Mouse (Mus musculus) thymus, postnatal 10 days (tissue): ENCODE data around the gene Pdzd4.

Experiments used
- DNase-seq, 2 experiments: peaks; one replicate each; pipeline ENCODE4 v3.0.0; 2021; ENCODE audit warnings: low spot score in 2 of 2

Pdzd4 gene

DNA sequence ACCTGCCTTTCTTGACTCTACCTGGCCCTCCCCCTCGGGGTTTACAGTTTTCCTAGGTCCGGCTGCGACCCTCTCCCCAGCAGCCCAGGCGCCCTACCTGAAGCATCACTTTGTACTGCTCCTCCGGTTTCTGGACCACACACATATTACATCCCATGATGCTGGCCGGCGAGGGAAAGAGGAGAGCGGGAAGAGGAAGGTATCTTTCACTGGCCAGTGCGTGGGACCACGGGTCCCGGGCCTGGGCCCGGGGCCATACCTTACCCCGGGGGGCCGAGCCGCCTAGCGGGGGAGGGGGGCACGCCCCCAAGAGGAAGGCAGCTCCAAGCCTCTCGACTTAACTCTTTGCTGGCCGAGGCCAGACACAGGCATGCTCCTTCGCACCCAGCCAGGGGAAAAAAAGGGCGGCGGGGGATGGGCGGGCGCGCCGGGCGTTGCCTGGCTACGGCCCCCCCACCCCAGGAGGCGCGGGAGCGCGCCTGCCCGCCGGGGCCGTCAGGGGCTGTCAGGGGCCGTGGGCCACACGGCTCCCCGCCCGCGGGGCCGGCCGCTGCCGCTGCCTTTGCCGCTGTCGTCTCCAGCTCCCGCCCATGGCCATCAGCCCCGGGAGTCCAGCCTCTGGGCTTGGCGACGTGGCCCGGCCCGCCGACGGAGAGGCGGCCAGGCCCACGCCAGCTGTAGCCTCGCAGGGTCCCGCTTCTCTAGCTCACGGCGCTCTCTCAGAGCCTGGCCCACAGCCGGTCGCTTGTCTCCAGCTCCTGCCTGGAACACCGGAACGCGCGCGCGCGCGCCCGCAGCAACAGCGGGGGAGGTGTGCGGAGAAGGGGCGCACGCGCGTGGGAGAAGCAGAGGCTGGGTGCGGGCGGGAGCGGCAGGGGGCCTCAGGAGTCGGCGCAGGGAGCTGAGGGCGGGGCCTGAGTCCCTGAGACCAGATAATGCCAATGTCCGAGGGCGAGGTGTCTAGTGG is at the start of gene Pdzd4:
Gene Pdzd4, minus strand, starts transcription at position 785 of the 967 bp plus-strand sequence.
- DNase-seq: peak; percentile 43 to 58

DNA sequence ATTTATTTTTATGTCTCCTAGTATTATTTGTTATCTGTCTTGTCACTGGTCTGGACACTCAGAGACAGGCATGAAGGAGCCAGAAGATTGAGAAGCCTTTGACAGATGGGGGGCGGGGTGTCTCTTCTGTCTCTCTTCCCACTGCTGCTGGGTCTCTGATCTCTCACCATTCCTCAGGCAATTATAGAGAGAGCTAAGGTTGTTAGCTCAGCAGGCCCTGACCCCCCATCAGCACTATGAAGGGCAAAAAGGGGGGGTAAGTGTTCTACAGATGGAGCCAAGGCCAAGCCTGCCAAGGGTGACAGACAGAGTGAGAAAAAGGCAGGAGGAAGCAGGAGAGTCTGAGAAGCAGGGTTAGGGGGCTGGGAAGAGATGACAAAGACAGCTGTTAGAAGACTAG is 47.2 kb upstream of the Pdzd4 start:
- no peak for DNase-seq

DNA sequence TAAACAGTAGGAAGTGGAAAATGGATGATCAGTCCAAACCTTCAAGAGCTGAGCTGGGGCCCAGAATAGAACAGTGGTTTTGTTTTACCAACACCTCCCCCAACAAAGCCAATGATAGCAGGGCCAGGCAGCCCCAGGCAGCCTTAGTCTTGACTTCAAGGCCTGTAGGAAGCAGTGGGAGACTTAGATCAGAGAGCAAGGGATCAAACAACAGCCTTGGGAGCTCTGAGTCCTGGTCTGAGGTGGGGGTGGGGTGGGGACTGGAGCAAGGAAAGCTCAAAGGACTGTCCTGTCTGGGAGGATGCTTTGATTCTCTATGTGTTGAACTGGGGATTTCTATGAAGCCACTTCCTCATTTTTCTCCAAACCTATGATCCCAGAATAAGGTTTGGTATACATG is 46.7 kb upstream of the Pdzd4 start:
- no peak for DNase-seq

DNA sequence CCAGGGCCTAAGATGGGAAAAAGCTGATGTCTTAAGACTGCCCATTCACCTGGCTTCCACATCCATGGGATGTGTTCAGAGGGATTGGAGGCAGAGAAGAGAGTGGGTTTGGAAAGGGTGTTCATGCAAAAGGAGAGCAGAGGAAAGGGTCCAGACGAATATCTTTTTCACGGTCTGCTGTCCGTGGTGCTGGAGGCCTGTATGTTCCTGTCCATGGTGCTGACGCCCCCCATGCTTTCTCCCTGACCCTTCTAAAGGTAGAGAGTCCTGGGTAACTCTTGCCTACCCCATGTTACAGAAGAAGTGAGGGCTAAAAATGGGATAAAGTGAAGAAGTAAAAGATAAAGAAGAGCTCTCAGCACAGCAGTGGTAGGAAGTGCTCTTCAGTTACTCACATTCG is 44.6 kb upstream of the Pdzd4 start:
- peak in 1 of 2 experiments; percentile 33 for DNase-seq

DNA sequence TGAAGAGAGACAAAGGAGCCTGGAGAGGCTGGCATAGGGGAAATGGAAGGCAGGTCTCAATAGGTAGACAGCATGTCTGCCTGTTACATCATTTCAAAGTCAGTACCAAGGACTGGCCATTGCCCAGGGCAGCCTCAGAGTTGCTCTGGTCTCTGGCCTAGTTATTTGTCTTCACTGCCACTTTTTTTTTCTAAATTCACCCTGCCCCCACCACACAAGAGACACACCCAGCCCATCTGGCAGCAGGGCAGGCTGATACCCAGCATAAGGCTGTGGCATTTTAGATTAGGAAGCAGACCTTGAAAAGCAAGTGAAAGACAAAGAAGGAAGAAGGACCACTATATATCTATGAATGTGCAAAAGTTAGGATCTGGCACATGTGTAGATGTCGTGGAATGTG is 43.1 kb upstream of the Pdzd4 start:
- no peak for DNase-seq

DNA sequence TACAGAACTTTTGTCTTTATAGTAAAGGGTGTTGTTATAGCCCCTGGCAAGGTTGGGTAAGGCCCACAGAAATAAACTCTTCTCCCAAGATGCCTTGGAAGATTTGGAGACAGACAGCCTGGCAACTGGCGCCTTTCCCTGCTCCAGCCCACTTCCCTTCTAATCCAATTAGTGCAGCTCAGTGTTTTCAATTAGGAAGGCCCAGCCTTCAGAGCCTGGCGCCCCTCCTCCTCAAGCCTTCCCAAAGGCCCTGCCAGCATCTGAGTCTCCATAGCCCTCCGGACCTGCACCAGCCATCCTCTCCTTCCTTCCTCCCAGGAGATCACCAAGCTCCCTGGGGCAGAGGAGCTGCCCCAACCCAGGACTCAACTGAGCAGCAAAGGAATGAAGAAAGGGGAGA is 42.5 kb upstream of the Pdzd4 start:
- DNase-seq: no peak

DNA sequence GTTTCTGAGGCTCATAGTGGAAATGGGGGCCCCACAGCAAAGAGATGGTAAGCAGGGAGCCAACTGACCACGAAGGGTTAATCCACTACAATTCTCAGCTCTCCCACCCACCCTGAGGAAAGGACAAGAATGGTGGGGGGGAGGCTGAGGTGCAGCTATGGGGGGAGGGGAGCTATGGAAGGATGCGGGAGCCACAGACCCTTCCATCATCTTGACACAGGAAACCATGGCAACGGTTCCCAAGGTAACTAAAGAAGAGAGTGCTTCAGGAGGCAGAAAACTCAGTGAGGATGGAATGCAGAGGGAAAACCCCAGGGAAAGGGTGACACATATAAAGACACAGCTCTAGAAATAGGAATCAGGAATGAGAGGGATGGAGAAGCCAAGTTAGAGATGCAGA is 39.9 kb upstream of the Pdzd4 start:
- DNase-seq: no peak

DNA sequence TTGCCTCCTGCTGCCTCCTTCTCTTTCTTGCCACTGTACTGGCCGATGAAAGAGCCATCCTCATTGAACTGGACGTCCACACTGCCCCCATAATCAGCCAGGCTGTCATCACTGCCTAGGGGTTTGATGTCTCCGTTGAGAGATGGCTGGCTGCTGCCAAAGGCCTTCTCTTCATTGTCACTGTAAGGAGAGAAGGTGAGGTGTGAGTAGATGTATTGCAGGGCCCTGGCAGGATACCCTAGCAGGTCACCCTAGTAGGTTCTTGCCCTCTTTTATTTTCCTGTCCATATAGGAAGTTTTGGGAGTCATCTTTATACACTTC is 30.3 kb upstream of the Pdzd4 start:
- DNase-seq: no peak

DNA sequence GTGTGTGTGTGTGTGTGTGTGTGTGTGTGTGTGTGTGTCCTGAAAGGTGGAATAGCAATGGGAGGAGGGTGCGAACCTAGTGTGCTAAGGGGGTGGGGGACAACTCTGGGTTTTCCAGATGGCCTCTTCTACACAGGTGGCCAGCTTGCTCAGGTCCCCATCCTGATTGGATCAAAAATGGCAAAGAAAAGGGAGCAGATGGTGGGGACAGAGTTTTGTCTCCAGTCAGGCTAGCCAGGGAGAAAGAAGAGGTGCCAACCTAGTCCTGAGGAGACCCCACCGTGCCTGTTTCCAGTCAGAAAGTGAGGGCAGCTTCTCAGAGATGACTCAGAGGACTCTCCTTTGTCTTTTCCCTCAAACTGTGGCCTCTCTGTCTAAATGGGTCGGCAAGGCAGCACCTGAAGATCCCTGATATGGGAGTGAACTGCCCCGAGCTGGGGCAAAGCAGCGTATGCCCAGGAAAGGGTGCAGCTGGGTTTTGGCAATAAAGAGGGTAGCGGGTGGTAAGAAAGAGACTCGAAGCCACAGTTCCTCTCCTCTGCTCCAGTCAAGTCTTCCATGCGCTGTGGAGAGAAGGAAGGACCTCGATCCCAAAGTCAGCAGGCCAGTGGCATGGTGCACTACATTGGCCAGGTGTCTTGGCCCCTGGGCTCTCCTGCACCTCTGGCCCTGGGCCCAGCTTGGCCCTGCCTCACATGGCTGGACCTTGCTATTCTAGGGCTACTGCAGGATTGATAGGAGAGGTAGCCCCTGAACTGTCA is 29.7 kb upstream of the Pdzd4 start:
- no peak for DNase-seq

DNA sequence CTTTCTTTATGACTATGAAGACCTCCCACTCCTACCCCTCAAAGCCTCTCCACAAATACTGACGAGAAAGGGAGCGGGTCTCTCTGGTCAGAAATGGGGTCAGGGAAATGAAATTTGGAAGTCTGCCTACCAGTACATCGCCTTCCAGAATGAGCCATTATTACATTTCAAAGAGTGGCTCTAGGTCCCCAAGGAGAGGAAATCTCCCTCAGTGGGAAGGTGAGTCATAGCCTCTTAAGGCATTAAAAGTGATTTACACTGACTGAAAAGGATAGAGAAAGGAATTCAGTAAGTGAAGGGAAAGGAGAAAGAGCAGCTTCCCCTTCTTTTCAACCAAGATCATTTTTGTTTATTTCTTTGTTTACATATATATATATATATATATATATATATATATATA is 11.9 kb upstream of the Pdzd4 start:
- DNase-seq: no peak

DNA sequence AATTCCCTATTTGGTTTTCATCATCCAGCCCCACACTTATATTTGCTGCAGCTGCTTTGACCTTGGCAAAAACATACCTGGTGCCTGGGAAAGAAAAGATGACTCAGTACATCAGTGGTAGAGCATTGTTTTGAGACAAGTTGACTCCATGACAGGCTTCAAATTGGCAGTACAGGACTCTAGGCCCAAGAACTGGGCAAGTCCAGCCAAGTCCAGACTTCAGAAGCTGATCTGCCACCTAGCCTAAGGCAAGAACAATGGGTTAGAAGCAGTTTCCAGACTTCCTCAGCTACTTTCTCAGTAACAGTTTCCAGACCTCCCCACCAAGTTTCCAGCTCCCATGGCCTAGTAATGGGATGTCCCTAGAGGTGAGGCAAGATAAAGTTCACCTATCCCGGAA is 11.0 kb upstream of the Pdzd4 start:
- DNase-seq: no peak

DNA sequence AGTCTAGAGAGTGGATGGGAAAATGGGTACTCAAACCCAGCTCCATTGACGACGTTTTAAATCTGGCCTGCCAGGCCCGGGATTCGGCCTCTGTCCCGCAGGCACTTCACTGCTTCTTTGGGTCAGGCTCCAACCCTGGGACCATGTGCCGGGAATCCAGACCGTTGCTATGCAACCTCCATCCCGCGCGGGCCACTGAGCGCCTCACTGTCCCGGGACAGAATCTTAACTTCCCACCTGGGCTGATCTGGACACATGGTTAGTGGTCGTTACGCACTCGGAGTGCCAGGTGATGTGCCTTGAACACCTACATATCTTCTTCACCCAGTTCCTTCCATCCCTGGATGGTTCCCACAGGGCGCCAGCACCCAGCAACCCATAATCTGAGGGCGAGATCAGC is 1.0 kb downstream of the Pdzd4 start:
- DNase-seq: no peak

DNA sequence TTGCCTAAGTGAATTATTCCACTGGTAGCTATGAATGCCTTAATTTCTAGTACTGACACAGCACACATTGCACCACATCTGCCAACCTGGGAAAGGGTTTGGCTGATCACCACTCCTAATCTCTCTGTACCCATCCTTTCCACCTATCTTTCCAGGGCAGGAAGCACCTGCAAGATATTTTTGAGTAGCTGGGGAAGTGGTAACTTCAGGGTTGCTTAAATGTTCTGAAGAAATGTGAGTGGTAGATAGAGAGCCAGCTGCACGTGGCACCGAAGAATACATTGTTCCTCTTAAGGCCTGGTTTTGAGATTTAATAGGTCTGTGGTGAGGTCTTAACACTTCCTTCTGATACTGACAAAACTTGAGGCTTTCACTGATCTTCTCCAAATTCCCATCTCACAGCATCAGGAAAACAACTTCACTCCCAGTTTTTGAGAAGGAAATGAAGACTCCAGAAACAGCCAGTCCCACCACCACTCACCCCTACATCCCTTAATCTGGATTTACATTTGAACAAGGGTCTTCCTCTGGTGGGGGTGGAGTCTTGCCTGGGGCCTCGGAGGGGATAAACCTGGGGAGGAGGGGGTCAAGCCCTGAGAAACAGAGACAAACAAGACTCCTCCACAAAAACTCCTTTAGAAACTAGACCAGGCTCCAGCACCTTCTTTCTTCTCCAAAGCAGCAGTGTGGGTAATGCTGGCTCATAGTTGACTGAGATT is 8.0 kb downstream of the Pdzd4 start:
- DNase-seq: no peak

DNA sequence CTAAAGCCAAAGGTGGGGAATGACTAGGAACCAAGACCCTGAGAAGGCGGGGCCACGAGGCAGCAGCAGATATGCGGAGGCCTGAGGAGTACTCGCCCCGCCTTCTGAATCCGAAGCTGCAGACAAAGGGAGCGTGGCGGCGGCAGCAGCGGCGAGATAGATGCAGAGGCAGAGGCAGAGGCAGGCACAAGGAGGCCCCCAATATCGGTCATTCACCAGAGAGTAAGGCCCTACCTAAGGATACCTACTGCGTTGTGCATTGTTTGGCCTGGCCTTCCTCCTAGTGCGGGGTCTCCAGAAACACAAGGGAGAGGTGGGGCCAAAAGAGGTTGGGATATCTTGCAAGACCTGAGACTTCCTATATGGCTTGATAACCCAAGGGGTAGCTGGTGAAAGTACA is 9.7 kb downstream of the Pdzd4 start:
- peak in 1 of 2 experiments; percentile 15 for DNase-seq

DNA sequence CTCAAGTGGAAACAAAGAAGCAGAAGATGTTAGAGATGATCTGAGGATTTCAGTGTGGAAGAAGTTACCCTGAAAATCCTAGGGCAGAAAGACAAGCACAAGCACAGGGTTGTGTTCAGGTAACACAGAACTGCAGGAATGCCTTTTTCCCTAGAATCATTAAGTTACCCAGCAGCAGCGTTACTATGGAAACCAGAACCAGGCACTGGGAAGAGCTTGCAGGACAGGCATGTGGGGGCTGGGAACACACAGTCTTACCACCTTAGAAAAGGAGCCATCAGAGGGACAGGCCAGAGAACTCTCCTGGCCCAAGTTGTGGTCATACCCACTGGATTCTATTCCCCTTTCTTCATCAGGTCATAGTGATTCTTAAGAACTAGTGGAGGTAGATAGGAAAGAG is 19.0 kb downstream of the Pdzd4 start:
- no peak for DNase-seq

DNA sequence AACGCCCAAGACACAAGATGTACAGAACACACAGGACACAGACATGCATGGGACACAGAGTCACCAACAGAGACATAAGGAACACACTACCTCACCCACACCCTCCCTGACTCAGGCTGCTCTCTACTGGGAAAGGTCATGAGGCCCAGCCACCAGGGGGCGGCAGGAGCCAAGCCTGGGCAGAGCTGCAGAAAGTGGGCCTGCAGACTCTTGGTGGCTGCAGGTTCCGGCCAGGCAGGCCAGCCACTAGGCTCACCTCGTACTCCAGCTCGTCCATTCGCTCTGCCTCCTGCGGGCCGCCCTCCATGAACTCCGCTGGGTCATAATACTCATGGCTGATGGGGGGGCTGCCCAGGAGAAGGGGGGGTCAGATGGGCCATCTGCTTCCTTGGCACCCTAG is 26.3 kb downstream of the Pdzd4 start:
- peak; percentile 57 to 76 for DNase-seq

DNA sequence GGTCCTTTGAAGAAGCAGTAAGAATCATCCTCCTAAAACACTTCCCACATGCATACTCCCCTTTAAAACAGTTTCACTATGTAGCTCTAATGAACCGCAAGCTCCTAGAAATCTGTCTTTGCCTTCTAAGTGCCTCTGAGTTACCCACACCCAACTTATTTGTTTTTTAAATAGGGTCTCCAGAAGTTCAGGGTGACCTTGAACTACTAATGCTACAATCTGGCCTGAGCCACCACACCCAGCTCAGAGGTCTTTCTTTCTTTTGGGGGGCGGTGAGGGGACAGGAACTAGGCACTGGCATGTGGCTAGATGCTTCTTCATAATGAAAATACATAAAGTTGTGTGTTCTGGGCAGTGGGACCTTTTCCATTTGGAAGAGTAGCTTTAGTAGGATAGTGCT is 27.3 kb downstream of the Pdzd4 start:
- DNase-seq: no peak

DNA sequence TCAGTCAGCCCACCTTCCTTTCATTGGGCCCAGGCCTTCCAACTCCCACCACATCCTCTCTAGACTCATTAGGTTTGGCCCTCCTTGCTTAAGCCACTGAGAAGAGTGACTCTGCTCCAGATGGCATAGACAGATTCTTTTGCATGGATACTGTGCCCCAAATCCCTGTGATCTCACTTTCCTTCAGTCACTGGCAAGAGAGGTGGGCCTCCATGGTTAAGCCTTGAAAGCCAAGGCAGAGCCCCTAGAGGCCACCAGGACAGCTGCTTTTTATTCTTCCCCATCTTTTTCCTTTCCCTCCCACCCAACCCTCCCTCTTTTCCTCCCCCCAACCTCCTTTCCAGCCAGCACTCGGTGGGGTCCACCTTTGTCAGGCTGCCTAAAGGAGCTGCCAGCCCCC is 31.3 kb downstream of the Pdzd4 start:
- no peak for DNase-seq

DNA sequence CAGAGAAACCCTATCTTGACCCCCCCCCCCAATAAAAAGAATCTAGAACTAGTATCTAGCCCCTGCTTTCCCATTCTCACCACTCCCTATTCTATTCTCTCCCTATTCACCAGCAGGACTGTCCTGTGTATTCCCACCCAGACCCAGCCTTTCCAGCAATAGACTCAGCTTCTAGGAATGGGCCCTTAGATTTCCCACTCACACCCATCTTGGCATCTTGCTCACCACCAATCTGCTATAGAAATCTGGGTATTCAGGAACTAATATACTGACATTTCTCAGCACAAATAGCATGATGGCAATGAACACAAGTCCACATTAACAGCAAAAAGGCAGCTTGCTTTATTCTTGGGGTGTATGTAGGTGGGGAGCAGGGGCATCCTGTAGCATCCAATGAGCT is 31.7 kb downstream of the Pdzd4 start:
- DNase-seq: no peak

DNA sequence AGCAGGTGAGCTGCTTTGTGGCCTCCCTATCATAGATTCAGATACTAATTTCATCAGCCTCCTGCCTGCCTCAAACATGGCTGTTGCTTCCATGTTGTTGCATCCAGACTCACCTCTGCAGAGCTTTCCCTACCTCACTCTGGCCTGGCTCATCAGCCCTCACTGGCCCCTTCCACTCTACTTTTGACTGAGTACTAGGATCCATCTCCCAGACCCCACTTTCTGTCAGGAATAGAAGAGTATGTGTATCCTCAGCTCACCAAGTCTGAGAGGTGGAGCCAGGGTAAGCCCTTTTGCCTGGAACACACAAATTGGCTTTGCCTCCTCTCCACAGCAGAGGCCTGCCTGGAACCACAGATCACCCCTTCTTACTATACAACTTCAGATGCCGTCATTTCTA is 36.3 kb downstream of the Pdzd4 start:
- DNase-seq: no peak

DNA sequence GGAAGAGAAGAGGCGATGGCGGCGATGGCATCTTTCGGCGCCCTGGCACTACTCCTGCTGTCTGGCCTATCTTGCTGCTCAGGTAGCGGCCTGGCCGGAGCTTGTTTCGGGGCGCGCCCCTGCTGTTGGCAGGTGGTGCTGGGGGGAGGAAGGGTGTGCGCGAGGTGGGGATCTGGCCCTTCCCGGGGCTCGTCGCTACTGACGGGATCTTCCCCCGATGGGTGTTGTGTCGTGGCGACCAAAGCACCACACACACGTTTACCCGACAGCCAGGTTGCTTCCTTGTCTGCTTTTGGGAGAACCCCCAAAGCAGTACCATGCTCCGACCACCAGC is 37.6 kb downstream of the Pdzd4 start:
- no peak for DNase-seq

DNA sequence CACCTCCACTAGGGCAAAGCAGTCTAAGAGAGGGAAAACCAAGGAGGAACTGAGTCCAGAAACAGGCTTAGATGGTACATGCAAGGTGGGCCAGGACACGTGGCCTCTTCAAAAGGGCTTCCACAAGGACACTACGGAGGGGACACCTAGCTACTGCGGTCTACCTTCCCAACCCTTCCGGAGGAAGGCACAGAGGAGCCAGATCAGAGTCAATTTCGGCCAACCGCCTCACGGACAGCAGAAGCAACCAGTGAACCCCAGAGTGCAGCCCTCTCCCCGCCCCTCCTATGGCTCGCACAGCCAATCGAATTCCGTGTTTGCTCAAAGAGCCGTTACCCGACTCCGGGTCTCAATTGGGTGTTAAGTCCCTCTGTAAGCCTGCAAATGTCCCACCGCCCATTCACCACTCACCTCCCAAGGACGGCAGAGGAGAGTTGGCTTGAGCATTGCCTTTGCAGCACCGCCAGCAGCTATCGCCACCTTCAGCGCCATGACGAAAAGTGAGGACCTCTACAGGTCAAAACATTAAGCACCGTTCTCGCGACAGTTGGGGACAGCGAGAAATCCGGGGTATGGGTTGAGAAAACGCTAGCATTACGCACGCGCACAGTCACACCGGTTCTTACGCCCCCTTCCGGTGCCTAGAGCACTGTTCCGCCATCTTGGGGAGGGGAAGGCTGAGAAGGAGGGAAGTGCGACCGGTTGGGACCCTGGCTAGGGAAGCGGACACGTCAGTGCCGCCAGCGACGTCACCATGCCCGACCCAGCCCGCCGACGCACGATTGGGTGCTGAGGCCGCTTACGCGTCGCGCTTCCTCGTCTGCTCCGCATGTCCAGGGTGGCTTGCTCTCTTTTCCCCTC is 38.2 kb downstream of the Pdzd4 start, which contains the start of the genes Idh3g and Ssr4:
Gene Idh3g, minus strand, starts transcription at position 534 of the 861 bp plus-strand sequence.
Gene Ssr4, plus strand, starts transcription at position 665 of the 861 bp plus-strand sequence.
- peak; percentile 90 to 91 for DNase-seq
